Mouse (Mus musculus): Measurements from ENCODE around the gene Nhej1. TPM values are rescaled to one million over a fixed set of nuclear protein-coding genes. Genes with fewer than 3 reads are reported as not detected.
A peak's percentile ranks its signal among the peaks of the same experiment; 100 is the strongest.

Gene Nhej1
- polyA plus RNA-seq, 1 experiment from 2014 or later: 11.0 TPM

DNA sequence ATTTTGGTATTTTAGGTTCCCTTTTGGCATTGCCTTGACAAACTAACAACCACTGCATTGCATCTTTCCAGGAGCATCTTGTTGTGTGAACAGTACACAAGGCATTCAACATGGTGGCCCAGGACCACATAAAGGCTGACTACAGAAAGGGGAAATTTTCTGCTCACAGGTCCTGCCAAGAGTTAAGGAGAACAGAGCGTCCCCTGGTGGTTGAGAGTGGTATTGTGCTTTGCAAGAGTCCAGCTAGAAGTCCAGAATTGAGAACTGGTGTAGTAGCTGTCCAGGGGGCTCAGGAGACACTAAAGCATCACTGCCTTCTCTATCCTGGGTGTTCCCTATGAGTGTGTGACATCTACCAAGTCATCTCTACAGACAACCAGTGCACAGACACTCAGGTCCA lies 124.5 kb downstream of the Nhej1 start:
- no peak overlapping the region for H3K9ac ChIP-seq (ENCODE audit: low read depth, low read length)
- H3K36me3 ChIP-seq (ENCODE audit: insufficient read depth, low read length): no peaks in the 10 kb centered on the region
- ATAC-seq (replicated peaks; ENCODE audit: low FRiP score, low read depth): no peak
- no peak overlapping the region for H3K27ac ChIP-seq
- no peaks in the 10 kb centered on the region for H3K9me3 ChIP-seq (replicated peaks; ENCODE audit: low read length)
- peak; percentile 83 for TF ChIP-seq CTCF (IDR thresholded peaks at IDR 0.05; ENCODE audit: low read depth)
- no peak overlapping the region for H3K4me3 ChIP-seq (replicated peaks; ENCODE audit: low read depth, low read length)
- peak; percentile 55 for DNase-seq (ENCODE audit: low spot score)
- 0% methylated on average over 1 of the region's 1 CpGs for WGBS
- no peak overlapping the region for H3K4me2 ChIP-seq (ENCODE audit: low read length)
- H3K4me1 ChIP-seq (replicated peaks; ENCODE audit: insufficient read depth, low read length): no peaks in the 10 kb centered on the region
- H3K27me3 ChIP-seq (ENCODE audit: insufficient read depth, low read length): no peaks in the 10 kb centered on the region

DNA sequence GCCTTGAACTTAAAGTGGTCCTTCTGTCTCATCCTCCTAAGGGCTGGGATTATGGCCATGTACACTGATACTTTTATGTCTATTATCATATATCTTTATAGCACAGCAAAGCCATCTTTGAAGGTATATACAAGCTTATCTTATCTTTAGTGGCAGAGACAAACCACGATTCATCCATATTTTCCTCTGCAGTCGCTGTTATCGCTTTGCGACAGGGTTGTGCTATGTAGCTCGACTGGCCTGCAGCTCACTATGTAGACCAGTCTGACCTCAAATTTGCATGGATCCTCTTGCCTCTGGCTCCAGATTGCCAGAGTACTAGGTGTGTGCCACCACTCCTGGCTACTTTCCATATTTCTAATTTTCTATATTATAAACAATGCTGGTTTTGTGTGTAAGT lies 125.8 kb downstream of the Nhej1 start:
- no peaks in the 10 kb centered on the region for H3K36me3 ChIP-seq (ENCODE audit: insufficient read depth, low read length)
- WGBS: 82% methylated on average over 5 of the region's 5 CpGs
- H3K9ac ChIP-seq (ENCODE audit: low read depth, low read length): no peak overlapping the region
- no peak for DNase-seq (ENCODE audit: low spot score)
- no peak overlapping the region for H3K4me3 ChIP-seq (replicated peaks; ENCODE audit: low read depth, low read length)
- H3K27me3 ChIP-seq (ENCODE audit: insufficient read depth, low read length): no peaks in the 10 kb centered on the region
- H3K9me3 ChIP-seq (replicated peaks; ENCODE audit: low read length): no peaks in the 10 kb centered on the region
- no peak for TF ChIP-seq CTCF (IDR thresholded peaks at IDR 0.05; ENCODE audit: low read depth)
- H3K27ac ChIP-seq: no peak overlapping the region
- no peak overlapping the region for H3K4me2 ChIP-seq (ENCODE audit: low read length)
- H3K4me1 ChIP-seq (replicated peaks; ENCODE audit: insufficient read depth, low read length): no peaks in the 10 kb centered on the region
- ATAC-seq (replicated peaks; ENCODE audit: low FRiP score, low read depth): no peak

DNA sequence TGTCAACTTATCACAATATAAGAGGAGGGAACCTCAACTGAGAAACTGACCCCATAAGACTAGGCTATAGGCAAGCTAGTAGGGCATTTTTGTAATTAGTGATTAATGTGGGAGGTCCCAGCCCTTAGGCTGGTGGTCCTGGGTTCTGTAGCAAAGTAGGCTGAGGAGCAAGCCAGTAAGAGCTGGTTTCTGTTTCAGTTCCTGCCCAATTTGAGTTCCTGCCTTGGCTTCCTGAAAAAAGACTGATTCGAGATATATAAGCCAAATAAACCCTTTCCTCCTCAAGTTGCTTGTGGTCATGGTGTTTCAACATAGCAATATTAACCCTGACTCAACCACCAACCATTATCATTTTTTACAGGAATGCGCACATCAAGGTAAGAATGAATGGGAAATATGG lies 127.8 kb downstream of the Nhej1 start:
- no peak overlapping the region for H3K4me2 ChIP-seq (ENCODE audit: low read length)
- H3K27me3 ChIP-seq (ENCODE audit: insufficient read depth, low read length): no peaks in the 10 kb centered on the region
- H3K9ac ChIP-seq (ENCODE audit: low read depth, low read length): no peak overlapping the region
- no peak for DNase-seq (ENCODE audit: low spot score)
- ATAC-seq (replicated peaks; ENCODE audit: low FRiP score, low read depth): no peak
- no peaks in the 10 kb centered on the region for H3K9me3 ChIP-seq (replicated peaks; ENCODE audit: low read length)
- no peaks in the 10 kb centered on the region for H3K36me3 ChIP-seq (ENCODE audit: insufficient read depth, low read length)
- H3K4me3 ChIP-seq (replicated peaks; ENCODE audit: low read depth, low read length): no peak overlapping the region
- WGBS: 71% methylated on average over 2 of the region's 2 CpGs
- no peak overlapping the region for H3K27ac ChIP-seq
- H3K4me1 ChIP-seq (replicated peaks; ENCODE audit: insufficient read depth, low read length): no peaks in the 10 kb centered on the region
- TF ChIP-seq CTCF (IDR thresholded peaks at IDR 0.05; ENCODE audit: low read depth): no peak

DNA sequence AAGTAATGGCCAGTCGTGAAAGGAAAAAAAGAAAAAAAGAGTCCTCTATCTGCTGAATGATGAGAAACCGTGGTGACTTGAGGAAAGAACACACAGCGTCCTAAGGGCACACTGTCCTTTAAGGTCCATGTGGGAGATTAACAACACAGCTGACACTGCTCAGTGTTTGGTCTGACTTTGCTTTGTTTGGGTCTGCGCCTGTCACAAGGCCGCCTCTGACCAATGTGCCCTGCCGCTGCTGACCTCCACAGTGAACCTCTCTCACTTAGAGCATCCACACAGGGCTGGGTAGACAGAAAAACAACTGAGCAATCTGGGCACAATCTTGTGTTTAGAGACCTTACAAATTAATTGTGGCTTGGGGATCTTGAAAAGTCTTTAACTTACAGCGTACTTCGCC lies 148.0 kb downstream of the Nhej1 start:
- no peak for ATAC-seq (replicated peaks; ENCODE audit: low FRiP score, low read depth)
- no peaks in the 10 kb centered on the region for H3K9me3 ChIP-seq (replicated peaks; ENCODE audit: low read length)
- no peak overlapping the region for H3K4me2 ChIP-seq (ENCODE audit: low read length)
- no peak overlapping the region for H3K9ac ChIP-seq (ENCODE audit: low read depth, low read length)
- no peaks in the 10 kb centered on the region for H3K4me1 ChIP-seq (replicated peaks; ENCODE audit: insufficient read depth, low read length)
- no peak for TF ChIP-seq CTCF (IDR thresholded peaks at IDR 0.05; ENCODE audit: low read depth)
- H3K36me3 ChIP-seq (ENCODE audit: insufficient read depth, low read length): no peaks in the 10 kb centered on the region
- 73% methylated on average over 8 of the region's 8 CpGs for WGBS
- H3K27ac ChIP-seq: no peak overlapping the region
- H3K4me3 ChIP-seq (replicated peaks; ENCODE audit: low read depth, low read length): no peak overlapping the region
- DNase-seq (ENCODE audit: low spot score): no peak
- H3K27me3 ChIP-seq (ENCODE audit: insufficient read depth, low read length): no peaks in the 10 kb centered on the region

GRCm38 (mm10) chr1:74975936-74976335 lies 149.1 kb downstream of the Nhej1 start:
- ATAC-seq (replicated peaks; ENCODE audit: low FRiP score, low read depth) (no peak), DNase-seq (ENCODE audit: low spot score) (no peak)
- no peak overlapping the region for H3K9ac ChIP-seq (ENCODE audit: low read depth, low read length)
- no peak overlapping the region for H3K4me3 ChIP-seq (replicated peaks; ENCODE audit: low read depth, low read length)
- H3K36me3 ChIP-seq (ENCODE audit: insufficient read depth, low read length): no peaks in the 10 kb centered on the region
- 89% methylated on average over 1 of the region's 1 CpGs for WGBS
- no peaks in the 10 kb centered on the region for H3K9me3 ChIP-seq (replicated peaks; ENCODE audit: low read length)
- H3K27ac ChIP-seq: no peak overlapping the region
- no peaks in the 10 kb centered on the region for H3K4me1 ChIP-seq (replicated peaks; ENCODE audit: insufficient read depth, low read length)
- TF ChIP-seq CTCF (IDR thresholded peaks at IDR 0.05; ENCODE audit: low read depth): no peak
- no peaks in the 10 kb centered on the region for H3K27me3 ChIP-seq (ENCODE audit: insufficient read depth, low read length)
- no peak overlapping the region for H3K4me2 ChIP-seq (ENCODE audit: low read length)

DNA sequence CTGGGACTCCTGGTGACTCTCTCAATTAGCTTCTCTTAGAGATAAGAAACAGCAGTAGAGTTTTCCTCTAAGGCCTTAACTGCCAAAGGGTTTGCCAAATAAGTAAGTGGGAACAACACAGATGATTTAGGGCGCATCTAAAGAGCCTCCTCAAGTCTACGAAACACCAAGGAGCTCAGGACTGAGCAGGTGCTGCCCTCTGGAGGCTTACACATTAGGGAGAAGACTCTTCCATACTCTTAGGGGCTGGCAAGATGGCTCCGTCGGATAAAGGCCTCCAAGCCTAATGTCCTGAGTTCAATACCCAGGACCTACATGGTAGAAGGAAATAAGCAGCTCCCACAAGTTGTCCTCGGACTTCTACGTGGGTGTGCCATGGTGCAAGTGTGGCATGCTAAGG lies 151.4 kb downstream of the Nhej1 start:
- no peak overlapping the region for H3K27ac ChIP-seq
- no peak for DNase-seq (ENCODE audit: low spot score)

GRCm38 (mm10) chr1:74971353-74972050 lies 153.5 kb downstream of the Nhej1 start:
- no peaks in the 10 kb centered on the region for H3K9me3 ChIP-seq (replicated peaks; ENCODE audit: low read length)
- H3K4me3 ChIP-seq (replicated peaks; ENCODE audit: low read depth, low read length): no peak overlapping the region
- no peaks in the 10 kb centered on the region for H3K4me1 ChIP-seq (replicated peaks; ENCODE audit: insufficient read depth, low read length)
- TF ChIP-seq CTCF (IDR thresholded peaks at IDR 0.05; ENCODE audit: low read depth): no peak
- peak; percentile 80 for ATAC-seq (replicated peaks; ENCODE audit: low FRiP score, low read depth)
- no peak overlapping the region for H3K4me2 ChIP-seq (ENCODE audit: low read length)
- no peaks in the 10 kb centered on the region for H3K27me3 ChIP-seq (ENCODE audit: insufficient read depth, low read length)
- DNase-seq (ENCODE audit: low spot score): no peak
- H3K36me3 ChIP-seq (ENCODE audit: insufficient read depth, low read length): no peaks in the 10 kb centered on the region
- WGBS: 44% methylated on average over 4 of the region's 4 CpGs
- peak overlapping the region; percentile 48; the same call in 1 of the 2 replicates for H3K27ac ChIP-seq
- no peak overlapping the region for H3K9ac ChIP-seq (ENCODE audit: low read depth, low read length)

More for the DNA sequence above, 151.4 kb downstream of the Nhej1 start:
- Histone ChIP-seq H3K9ac (ENCODE audit: low read depth, low read length) (no peak overlapping the region), H3K27me3 (ENCODE audit: insufficient read depth, low read length) (no peaks in the 10 kb centered on the region), H3K4me2 (ENCODE audit: low read length) (no peak overlapping the region), H3K4me1 (replicated peaks; ENCODE audit: insufficient read depth, low read length) (no peaks in the 10 kb centered on the region), H3K9me3 (replicated peaks; ENCODE audit: low read length) (no peaks in the 10 kb centered on the region), H3K36me3 (ENCODE audit: insufficient read depth, low read length) (no peaks in the 10 kb centered on the region), H3K4me3 (replicated peaks; ENCODE audit: low read depth, low read length) (no peak overlapping the region)
- TF ChIP-seq CTCF (IDR thresholded peaks at IDR 0.05; ENCODE audit: low read depth): peak; percentile 51
- ATAC-seq (replicated peaks; ENCODE audit: low FRiP score, low read depth): no peak
- WGBS: 83% methylated on average over 6 of the region's 6 CpGs
